Mouse (Mus musculus) CH12.LX (cell line): ENCODE data around the gene Lep. TPM values are rescaled to one million over a fixed set of nuclear protein-coding genes. Genes with fewer than 3 reads are reported as not detected.
A peak's percentile ranks its signal among the peaks of the same experiment; 100 is the strongest.

Experiments used
- DNase-seq: peaks from one replicate; pipeline ENCODE4 v3.0.0-alpha.2; 2013; ENCODE audit errors: extremely low read depth
- H3K27ac ChIP-seq: 2 replicates; pipeline ENCODE4 v1.5.1; 2012; ENCODE audit warnings: low read depth, mild to moderate bottlenecking, control low read depth, moderate library complexity; ENCODE audit not compliant: insufficient read depth
- H3K27me3 ChIP-seq: replicated peaks from 2 replicates; pipeline ENCODE3; 2012; ENCODE audit warnings: inconsistent platforms
- H3K36me3 ChIP-seq, 2 experiments: replicated peaks in 1 of 2; 2 replicates each; pipeline versions ENCODE3 to v1.6.1; 2012; ENCODE audit warnings: inconsistent platforms in 1 of 2, low read length in 1 of 2, mild to moderate bottlenecking in 1 of 2, mixed read lengths in 1 of 2, moderate library complexity in 1 of 2; ENCODE audit not compliant: control insufficient read depth in 1 of 2, insufficient read depth in 1 of 2
- H3K4me1 ChIP-seq, 2 experiments: 2 replicates each; pipeline ENCODE4 v1.6.1; 2012; ENCODE audit warnings: inconsistent platforms in 1 of 2, moderate library complexity in 1 of 2; ENCODE audit not compliant: insufficient read depth in 2 of 2, control insufficient read depth in 1 of 2
- H3K4me2 ChIP-seq: 2 replicates; pipeline ENCODE4 v1.6.1; 2012; ENCODE audit warnings: low read depth, mild to moderate bottlenecking, control low read depth; ENCODE audit not compliant: poor library complexity, insufficient read depth, severe bottlenecking
- H3K4me3 ChIP-seq, 3 experiments: fragments of 150-350 bp in 1 of 3; sonication (generic) in 1 of 3; replicated peaks in 1 of 3; 2 replicates each; pipeline versions ENCODE3 to v1.5.1; 2011 to 2012; ENCODE audit warnings: low read depth in 2 of 3, low read length in 2 of 3, mild to moderate bottlenecking in 2 of 3, moderate library complexity in 2 of 3, control low read depth in 1 of 3, improper control_type of control experiment in 1 of 3, inconsistent platforms in 1 of 3, mixed read lengths in 1 of 3; ENCODE audit not compliant: poor library complexity in 1 of 3
- H3K79me2 ChIP-seq: replicated peaks from 2 replicates; pipeline ENCODE4 v1.6.1; 2012; ENCODE audit warnings: mild to moderate bottlenecking, moderate library complexity; ENCODE audit not compliant: control insufficient read depth, poor library complexity, insufficient read depth, severe bottlenecking; ENCODE audit errors: extremely low read depth
- H3K9ac ChIP-seq: 2 replicates; pipeline ENCODE4 v1.6.1; 2012; ENCODE audit warnings: low read depth, mild to moderate bottlenecking, control low read depth, moderate library complexity; ENCODE audit not compliant: insufficient read depth
- H3K9me3 ChIP-seq: replicated peaks from 2 replicates; pipeline ENCODE3; 2012; ENCODE audit warnings: low read length, inconsistent platforms, mixed read lengths
- CHD1 ChIP-seq: IDR thresholded peaks from 2 replicates; pipeline ENCODE4 v1.6.1; 2012; ENCODE audit warnings: low read depth, low read length, improper control_type of control experiment, inconsistent platforms
- CHD2 ChIP-seq: IDR thresholded peaks from 2 replicates; pipeline ENCODE4 v1.6.1; 2011; ENCODE audit warnings: low read length, improper control_type of control experiment
- E2F4 ChIP-seq: IDR thresholded peaks from 2 replicates; pipeline ENCODE4 v1.6.1; 2011; ENCODE audit warnings: low read depth, low read length, improper control_type of control experiment; ENCODE audit not compliant: insufficient replicate concordance
- ELF1 ChIP-seq: IDR thresholded peaks from 2 replicates; pipeline ENCODE4 v1.6.1; 2014; ENCODE audit warnings: low read depth, mild to moderate bottlenecking, inconsistent platforms, low read length, improper control_type of control experiment
- GABPA ChIP-seq: IDR thresholded peaks from 2 replicates; pipeline ENCODE4 v1.6.1; 2012; ENCODE audit warnings: low read depth, low read length, improper control_type of control experiment, inconsistent platforms; ENCODE audit not compliant: insufficient replicate concordance
- HCFC1 ChIP-seq: IDR thresholded peaks from 2 replicates; pipeline ENCODE4 v1.6.1; 2012; ENCODE audit warnings: low read depth, mild to moderate bottlenecking, inconsistent platforms, low read length, improper control_type of control experiment
- KAT2A ChIP-seq: IDR thresholded peaks from 2 replicates; pipeline ENCODE4 v1.6.1; 2012; ENCODE audit warnings: low read length, improper control_type of control experiment, inconsistent platforms; ENCODE audit not compliant: insufficient replicate concordance
- MAFK ChIP-seq: IDR thresholded peaks from 2 replicates; pipeline ENCODE4 v1.6.1; 2011; ENCODE audit warnings: low read length, improper control_type of control experiment; ENCODE audit not compliant: insufficient replicate concordance
- MAX ChIP-seq: IDR thresholded peaks from 2 replicates; pipeline ENCODE4 v1.6.1; 2011; ENCODE audit warnings: low read length, improper control_type of control experiment
- MAZ ChIP-seq: IDR thresholded peaks from 2 replicates; pipeline ENCODE4 v1.6.1; 2012; ENCODE audit warnings: low read depth, mild to moderate bottlenecking, inconsistent platforms, low read length, improper control_type of control experiment, moderate library complexity
- NELFE ChIP-seq: IDR thresholded peaks from 2 replicates; pipeline ENCODE4 v1.6.1; 2011; ENCODE audit warnings: low read depth, low read length, improper control_type of control experiment
- PAX5 ChIP-seq: IDR thresholded peaks from 2 replicates; pipeline ENCODE4 v1.6.1; 2012; ENCODE audit warnings: low read length, inconsistent platforms, mixed read lengths
- POLR2A ChIP-seq: IDR thresholded peaks from 2 replicates; pipeline ENCODE4 v1.6.1; 2011; ENCODE audit warnings: low read depth, mild to moderate bottlenecking, improper control_type of control experiment, low read length
- POLR2AphosphoS2 ChIP-seq: IDR thresholded peaks from 2 replicates; pipeline ENCODE4 v1.6.1; 2011; ENCODE audit warnings: low read depth, low read length, improper control_type of control experiment
- RAD21 ChIP-seq: IDR thresholded peaks from 2 replicates; pipeline ENCODE4 v1.6.1; 2011; ENCODE audit warnings: low read depth, mild to moderate bottlenecking, low read length, improper control_type of control experiment, moderate library complexity
- RCOR1 ChIP-seq: conservative IDR thresholded peaks from 2 replicates; pipeline ENCODE4 v1.6.1; 2012; ENCODE audit warnings: low read depth, mild to moderate bottlenecking, inconsistent platforms, low read length, improper control_type of control experiment
- TBP ChIP-seq: conservative IDR thresholded peaks from 2 replicates; pipeline ENCODE4 v1.6.1; 2011; ENCODE audit warnings: low read depth, low read length, improper control_type of control experiment
- TCF12 ChIP-seq: IDR thresholded peaks from 2 replicates; pipeline ENCODE4 v1.6.1; 2014; ENCODE audit warnings: low read depth, mild to moderate bottlenecking, inconsistent platforms, low read length, improper control_type of control experiment
- USF1 ChIP-seq: IDR thresholded peaks from 2 replicates; pipeline ENCODE4 v1.6.1; 2014; ENCODE audit warnings: low read depth, mild to moderate bottlenecking, inconsistent platforms, low read length, improper control_type of control experiment
- ZKSCAN1 ChIP-seq: IDR thresholded peaks from 2 replicates; pipeline ENCODE4 v1.6.1; 2012; ENCODE audit warnings: low read depth, inconsistent platforms, low read length, improper control_type of control experiment, borderline replicate concordance
- ZMIZ1 ChIP-seq: IDR thresholded peaks from 2 replicates; pipeline ENCODE4 v1.6.1; 2012; ENCODE audit warnings: low read depth, mild to moderate bottlenecking, inconsistent platforms, low read length, improper control_type of control experiment
- ZNF384 ChIP-seq: IDR thresholded peaks from 2 replicates; pipeline ENCODE4 v1.6.1; 2012; ENCODE audit warnings: low read depth, low read length, improper control_type of control experiment, inconsistent platforms
- dilution Hi-C: fragments of 300-500 bp; cut with MboI; formaldehyde crosslinking; loops from 2 replicates; pipeline ENCODE4 v1.14.3; 2020; ENCODE audit warnings: low sequenced_read_pairs; ENCODE audit not compliant: extremely low pct_unique_long_range_greater_than_20kb, extremely low pct_ligation_motif_present
- in situ Hi-C: fragments of 300-500 bp; cut with MboI; formaldehyde crosslinking; loops from 3 replicates; pipeline ENCODE4 v1.14.3; 2019; ENCODE audit warnings: low sequenced_read_pairs, low pct_ligation_motif_present, low pct_unique_long_range_greater_than_20kb, mixed read lengths
- polyA plus RNA-seq: library from polyadenylated mRNA; unstranded; fragments of >175 nt; gene quantifications from 2 replicates; pipeline ENCODE4 v1.2.1, GENCODE M21; 2012; ENCODE audit warnings: low read depth; ENCODE audit not compliant: insufficient read length
- total RNA-seq, 2 experiments: library from RNA; depleted of rRNA; stranded (reverse); fragments of 300-350 nt in 1 of 2; fragments of >200 nt in 1 of 2; gene quantifications; 2 replicates each; pipeline ENCODE4 v1.2.3; 2012 to 2014

Gene Lep
- total and polyA plus RNA-seq, 3 experiments, result not detected

DNA sequence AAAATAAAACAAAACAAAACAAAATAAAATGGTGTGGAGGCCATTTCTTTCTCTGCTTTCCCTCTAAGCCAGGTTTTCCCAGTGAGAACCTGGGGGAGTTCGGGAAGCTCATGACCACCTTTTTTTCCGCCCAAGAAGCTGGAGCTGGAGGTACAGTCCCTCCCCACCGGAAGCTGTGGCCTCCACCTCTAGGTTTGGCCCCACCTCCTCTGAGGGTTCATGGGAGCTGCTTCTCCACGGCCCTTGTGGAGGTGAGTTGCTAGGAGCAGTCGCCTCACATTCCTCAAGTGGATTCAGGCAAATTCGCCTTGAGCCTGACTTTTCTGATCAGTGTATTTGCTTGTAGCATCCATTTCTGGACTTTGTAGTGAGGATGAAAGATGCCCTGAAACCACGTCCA is 55.7 kb downstream of the Lep start:
- Histone ChIP-seq H3K27ac (no peak overlapping the region), H3K4me3 (no peak overlapping the region), H3K9me3 (peaks cover 18% of the 10 kb centered on the region), H3K36me3 (no peaks in the 10 kb centered on the region), H3K4me2 (no peak overlapping the region), H3K27me3 (no peaks in the 10 kb centered on the region), H3K79me2 (no peaks in the 10 kb centered on the region), H3K9ac (no peak overlapping the region), H3K4me1 (peaks cover 0 to 3% of the 10 kb centered on the region in 2 experiments; a peak in 1 of 4 replicates)
- in situ Hi-C loops, result no loop called here
- no peak for DNase-seq
- dilution Hi-C loops, result no loop called here
- TF ChIP-seq POLR2AphosphoS2, result no peak
- no peak for TF ChIP-seq TBP
- 0 out of 2 replicates have a peak, but pooled peaks have one; percentile 18 for TF ChIP-seq NELFE
- peak; percentile 42; the same call in 1 of the 2 replicates for TF ChIP-seq POLR2A
- TF ChIP-seq USF1, result no peak

GRCm38 (mm10) chr6:29117417-29118104 is 57.5 kb downstream of the Lep start:
- Histone ChIP-seq H3K9me3 (peaks cover under 1% of the 10 kb centered on the region), H3K4me2 (no peak overlapping the region), H3K27me3 (no peaks in the 10 kb centered on the region), H3K79me2 (no peaks in the 10 kb centered on the region), H3K4me1 (peaks cover 0 to 3% of the 10 kb centered on the region in 2 experiments; a peak in 1 of 4 replicates), H3K9ac (no peak overlapping the region), H3K27ac (no peak overlapping the region), H3K4me3 (no peak overlapping the region), H3K36me3 (peaks cover 0 to 3% of the 10 kb centered on the region in 2 experiments)
- TF ChIP-seq RCOR1 (no peak), POLR2AphosphoS2 (no peak), TCF12 (no peak), KAT2A (no peak)
- in situ Hi-C loops (no loop called here), dilution Hi-C loops (no loop called here)
- DNase-seq, result no peak

- no peak overlapping the region for H3K4me2 ChIP-seq
- H3K9ac ChIP-seq, result no peak overlapping the region
- peaks cover 0 to 3% of the 10 kb centered on the region in 2 experiments; a peak in 1 of 4 replicates for H3K4me1 ChIP-seq
- TF ChIP-seq ZMIZ1 (no peak), CHD1 (no peak), TBP (no peak), CHD2 (no peak), ZNF384 (no peak), RAD21 (no peak), ZKSCAN1 (no peak), ELF1 (no peak), MAFK (no peak), KAT2A (no peak), GABPA (no peak), PAX5 (no peak), E2F4 (no peak), POLR2A (no peak), MAZ (no peak), MAX (no peak), RCOR1 (no peak), HCFC1 (no peak), USF1 (no peak), TCF12 (no peak)
- H3K27ac ChIP-seq, result no peak overlapping the region
- no peaks in the 10 kb centered on the region for H3K9me3 ChIP-seq
- H3K36me3 ChIP-seq, result peaks cover 0 to 4% of the 10 kb centered on the region in 2 experiments
- in situ Hi-C loops, result no loop called here
- DNase-seq, result no peak
- no peaks in the 10 kb centered on the region for H3K27me3 ChIP-seq
- no peaks in the 10 kb centered on the region for H3K79me2 ChIP-seq
- dilution Hi-C loops, result no loop called here
- no peak overlapping the region for H3K4me3 ChIP-seq
Measured at GRCm38 (mm10) chr6:29118231-29118630, 58.2 kb downstream of the Lep start.
